Mouse (Mus musculus): ENCODE measurements at regions not wholly inside any gene's neighbourhood (a gene's known extent, or its start where the extent isn't known, plus 50 kb on each side); places are given as distances from the start of the nearest gene placed in this dataset.
A peak's percentile ranks its signal among the peaks of the same experiment; 100 is the strongest.

DNA sequence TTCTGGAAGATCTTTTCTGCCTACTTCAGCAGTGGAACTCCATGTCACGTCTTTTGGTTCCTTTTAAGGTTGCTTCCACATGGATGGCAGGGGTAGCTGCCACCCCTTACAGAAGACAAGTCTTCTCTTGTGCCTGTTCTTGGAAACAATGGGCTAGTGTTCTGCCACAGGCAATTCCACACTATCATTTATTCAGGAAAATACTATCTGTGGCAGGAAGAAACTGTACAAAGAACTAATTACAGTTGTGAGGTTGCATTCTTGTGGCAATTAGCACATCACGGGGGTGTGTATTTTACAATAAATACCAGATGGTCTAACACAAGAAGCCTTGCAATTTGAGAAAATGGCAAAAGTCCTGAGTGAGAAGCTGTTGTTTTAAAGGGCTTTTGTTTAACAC, 489.8 kb downstream of the Ccdc50 start:
- Histone ChIP-seq H3K36me3 (ENCODE audit: insufficient read depth) (no peaks in the 10 kb centered on the region), H3K4me1 (ENCODE audit: insufficient read depth) (no peaks in the 10 kb centered on the region), H3K9me3 (ENCODE audit: low read depth, low read length) (no peaks in the 10 kb centered on the region), H3K4me3 (ENCODE audit: low read depth, low read length) (no peak overlapping the region), H3K27me3 (ENCODE audit: insufficient read depth, low read length) (no peaks in the 10 kb centered on the region), H3K27ac (ENCODE audit: low read depth) (no peak overlapping the region), H3K9ac (no peak overlapping the region), H3K4me2 (no peak overlapping the region)
- TF ChIP-seq CTCF (IDR thresholded peaks at IDR 0.05; ENCODE audit: low read depth), result no peak
- DNase-seq, result no peak
- ATAC-seq (ENCODE audit: insufficient read depth), result no peak
- WGBS, result 65% methylated on average over 2 of the region's 2 CpGs

DNA sequence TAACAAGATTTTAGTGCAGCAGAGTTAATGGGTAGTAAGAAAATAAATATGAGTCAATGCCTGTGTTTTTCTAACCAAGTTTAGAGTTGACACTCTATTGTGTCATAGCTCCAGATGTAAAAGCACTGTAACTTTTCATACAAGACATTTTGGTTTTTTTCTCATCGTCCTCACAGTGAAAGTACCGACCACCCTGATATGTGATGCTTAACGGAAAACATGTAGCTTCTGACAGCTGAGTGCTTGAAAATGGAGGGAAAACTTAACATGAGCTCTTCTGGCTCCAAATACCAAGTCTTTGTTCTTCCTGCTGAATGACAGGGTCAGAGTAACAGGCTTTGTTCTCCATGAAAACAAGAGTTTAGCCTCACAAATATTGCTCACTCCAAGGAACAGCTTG, 490.3 kb downstream of the Ccdc50 start:
- no peak for ATAC-seq (ENCODE audit: insufficient read depth)
- peak; percentile 5 for DNase-seq
- Histone ChIP-seq H3K27me3 (ENCODE audit: insufficient read depth, low read length) (no peaks in the 10 kb centered on the region), H3K4me3 (ENCODE audit: low read depth, low read length) (no peak overlapping the region), H3K9me3 (ENCODE audit: low read depth, low read length) (no peaks in the 10 kb centered on the region), H3K27ac (ENCODE audit: low read depth) (no peak overlapping the region), H3K9ac (no peak overlapping the region), H3K36me3 (ENCODE audit: insufficient read depth) (no peaks in the 10 kb centered on the region), H3K4me2 (no peak overlapping the region), H3K4me1 (ENCODE audit: insufficient read depth) (no peaks in the 10 kb centered on the region)
- no peak for TF ChIP-seq CTCF (IDR thresholded peaks at IDR 0.05; ENCODE audit: low read depth)
- 40% methylated on average over 3 of the region's 3 CpGs for WGBS

DNA sequence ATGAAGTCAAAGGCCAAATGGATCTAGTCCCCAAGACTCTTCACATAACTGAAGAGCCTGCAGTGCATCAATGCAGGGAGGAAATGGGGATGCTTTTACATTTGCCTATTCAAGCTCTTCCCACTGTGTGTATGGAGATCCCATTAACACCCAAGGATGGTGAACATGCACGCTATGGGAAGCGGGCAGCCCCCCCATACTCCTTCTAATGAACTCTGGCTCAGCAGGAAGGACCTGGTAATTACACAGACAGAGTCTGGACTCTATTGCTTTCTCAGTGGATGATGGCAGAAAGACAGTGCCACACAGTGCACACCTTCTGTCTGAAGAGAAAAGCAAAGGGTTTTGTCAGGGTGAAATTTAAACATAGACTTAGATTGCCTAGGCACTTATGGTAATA, 495.7 kb downstream of the Ccdc50 start:
- DNase-seq (no peak), ATAC-seq (ENCODE audit: insufficient read depth) (no peak)
- Histone ChIP-seq H3K27ac (ENCODE audit: low read depth) (no peak overlapping the region), H3K4me1 (ENCODE audit: insufficient read depth) (no peaks in the 10 kb centered on the region), H3K9ac (no peak overlapping the region), H3K36me3 (ENCODE audit: insufficient read depth) (no peaks in the 10 kb centered on the region), H3K4me2 (no peak overlapping the region), H3K27me3 (ENCODE audit: insufficient read depth, low read length) (no peaks in the 10 kb centered on the region), H3K4me3 (ENCODE audit: low read depth, low read length) (no peak overlapping the region), H3K9me3 (ENCODE audit: low read depth, low read length) (no peaks in the 10 kb centered on the region)
- 59% methylated on average over 2 of the region's 2 CpGs for WGBS
- TF ChIP-seq CTCF (IDR thresholded peaks at IDR 0.05; ENCODE audit: low read depth), result no peak

DNA sequence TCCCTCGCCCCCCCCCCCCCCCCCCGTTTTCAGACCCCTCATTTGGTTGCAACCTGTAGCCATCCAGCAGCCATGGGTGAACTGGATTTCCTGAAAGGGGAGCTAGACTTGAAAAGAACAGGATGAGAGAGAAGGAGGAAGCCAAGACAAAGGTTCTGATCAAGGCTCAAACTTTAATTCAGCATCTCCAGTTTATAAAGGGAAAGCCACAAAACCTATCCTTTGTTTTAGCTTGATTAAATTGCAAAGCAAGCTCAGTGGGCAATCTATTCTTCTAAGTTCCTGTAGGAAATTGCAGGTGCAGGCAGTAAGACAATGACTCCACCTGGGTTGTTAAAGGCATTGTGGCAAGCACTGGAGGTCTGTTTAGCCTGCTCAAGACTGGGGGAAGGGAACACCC, 517.4 kb downstream of the Ccdc50 start:
- TF ChIP-seq CTCF (IDR thresholded peaks at IDR 0.05; ENCODE audit: low read depth), result no peak
- Histone ChIP-seq H3K4me3 (ENCODE audit: low read depth, low read length) (no peak overlapping the region), H3K27me3 (ENCODE audit: insufficient read depth, low read length) (no peaks in the 10 kb centered on the region), H3K9me3 (ENCODE audit: low read depth, low read length) (no peaks in the 10 kb centered on the region), H3K4me2 (no peak overlapping the region), H3K4me1 (ENCODE audit: insufficient read depth) (no peaks in the 10 kb centered on the region), H3K9ac (no peak overlapping the region), H3K27ac (ENCODE audit: low read depth) (no peak overlapping the region), H3K36me3 (ENCODE audit: insufficient read depth) (no peaks in the 10 kb centered on the region)
- WGBS, result 5% methylated on average over 2 of the region's 2 CpGs
- no peak for DNase-seq
- no peak for ATAC-seq (ENCODE audit: insufficient read depth)

DNA sequence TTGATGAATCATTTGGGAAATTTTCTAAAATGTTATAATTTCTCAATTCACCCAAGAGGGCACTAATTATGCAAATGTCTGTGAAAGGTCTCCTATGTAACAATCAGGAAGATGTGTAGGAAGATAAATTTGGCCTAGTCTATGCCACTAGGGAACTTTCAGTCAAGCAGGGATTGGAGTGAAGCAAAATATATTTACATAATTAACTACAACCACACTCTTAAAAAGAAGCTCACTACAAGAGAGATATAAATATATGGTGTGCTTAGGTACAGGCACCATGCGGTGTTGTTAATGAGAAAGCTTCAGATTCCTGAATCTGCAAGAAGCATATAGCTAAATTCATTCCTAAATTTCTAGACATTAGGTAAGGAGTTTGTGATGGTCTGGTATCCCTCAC, 526.8 kb downstream of the Ccdc50 start:
- Histone ChIP-seq H3K9me3 (ENCODE audit: low read depth, low read length) (no peaks in the 10 kb centered on the region), H3K4me2 (no peak overlapping the region), H3K9ac (no peak overlapping the region), H3K4me3 (ENCODE audit: low read depth, low read length) (no peak overlapping the region), H3K27ac (ENCODE audit: low read depth) (no peak overlapping the region), H3K4me1 (ENCODE audit: insufficient read depth) (no peaks in the 10 kb centered on the region), H3K36me3 (ENCODE audit: insufficient read depth) (no peaks in the 10 kb centered on the region), H3K27me3 (ENCODE audit: insufficient read depth, low read length) (no peaks in the 10 kb centered on the region)
- no peak for TF ChIP-seq CTCF (IDR thresholded peaks at IDR 0.05; ENCODE audit: low read depth)
- ATAC-seq (ENCODE audit: insufficient read depth) (no peak), DNase-seq (no peak)
- WGBS, result 89% methylated on average over 1 of the region's 1 CpGs

DNA sequence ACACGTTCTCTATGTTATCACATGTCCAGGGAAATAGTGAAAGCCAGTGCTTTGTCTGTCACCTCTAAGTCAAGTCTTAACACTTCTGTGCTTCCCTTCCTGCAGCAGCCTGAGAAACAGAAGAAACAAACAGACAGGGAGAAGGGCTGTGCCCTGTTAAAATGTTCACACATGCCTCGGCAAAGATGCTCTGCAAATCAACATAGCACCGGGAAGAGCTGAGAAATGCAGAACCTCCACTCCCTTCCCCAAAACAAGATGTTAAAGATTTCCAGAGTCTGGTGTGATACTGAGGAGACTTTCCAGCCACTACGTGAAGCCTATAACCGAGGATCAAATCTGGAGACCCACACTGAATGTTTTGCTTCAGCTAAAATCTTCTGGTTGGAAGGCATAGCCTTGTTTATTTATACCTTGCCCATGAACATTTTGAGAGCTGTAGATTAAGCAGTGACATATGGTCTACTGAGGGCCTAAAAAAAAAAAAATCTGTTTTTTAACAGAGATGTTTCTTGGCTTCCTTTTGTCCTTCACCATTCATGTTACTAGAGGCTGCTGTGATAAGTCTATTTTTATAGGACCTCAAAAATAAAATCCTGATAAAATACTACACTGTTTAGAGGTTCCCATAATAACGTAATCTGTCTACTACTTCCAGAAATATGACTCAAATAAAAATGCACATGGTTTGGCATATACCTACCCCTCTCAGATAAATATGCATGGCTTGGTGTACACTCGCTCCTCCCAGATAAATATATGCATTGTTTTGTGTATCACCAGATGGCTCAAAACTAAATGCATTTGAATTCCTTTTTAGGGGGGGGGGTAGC, 537.1 kb downstream of the Ccdc50 start:
- DNase-seq (no peak), ATAC-seq (ENCODE audit: insufficient read depth) (no peak)
- Histone ChIP-seq H3K4me2 (no peak overlapping the region), H3K9me3 (ENCODE audit: low read depth, low read length) (no peaks in the 10 kb centered on the region), H3K4me3 (ENCODE audit: low read depth, low read length) (no peak overlapping the region), H3K9ac (no peak overlapping the region), H3K27ac (ENCODE audit: low read depth) (no peak overlapping the region), H3K4me1 (ENCODE audit: insufficient read depth) (no peaks in the 10 kb centered on the region), H3K27me3 (ENCODE audit: insufficient read depth, low read length) (no peaks in the 10 kb centered on the region), H3K36me3 (ENCODE audit: insufficient read depth) (no peaks in the 10 kb centered on the region)
- WGBS, result 28% methylated on average over 7 of the region's 7 CpGs
- TF ChIP-seq CTCF (IDR thresholded peaks at IDR 0.05; ENCODE audit: low read depth), result no peak

DNA sequence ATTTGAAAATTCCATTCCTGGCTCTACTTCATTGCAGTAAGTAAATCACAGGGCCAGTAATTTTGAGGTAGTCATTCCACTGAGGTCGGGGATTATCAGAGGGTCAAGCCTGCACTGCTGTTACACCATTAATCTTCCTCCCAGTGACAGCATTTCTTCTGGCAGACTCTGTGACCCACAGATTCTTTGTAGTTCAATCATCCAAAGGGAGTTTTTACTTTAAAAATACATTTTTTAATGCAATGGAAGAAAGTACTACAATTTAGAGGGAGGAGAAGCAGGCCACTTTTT, 537.6 kb downstream of the Ccdc50 start:
- ATAC-seq (ENCODE audit: insufficient read depth), result no peak
- H3K27ac ChIP-seq (ENCODE audit: low read depth), result no peak overlapping the region
- H3K9ac ChIP-seq, result no peak overlapping the region
- 9% methylated on average over 1 of the region's 1 CpGs for WGBS
- H3K27me3 ChIP-seq (ENCODE audit: insufficient read depth, low read length), result no peaks in the 10 kb centered on the region
- no peak overlapping the region for H3K4me3 ChIP-seq (ENCODE audit: low read depth, low read length)
- H3K36me3 ChIP-seq (ENCODE audit: insufficient read depth), result no peaks in the 10 kb centered on the region
- no peaks in the 10 kb centered on the region for H3K9me3 ChIP-seq (ENCODE audit: low read depth, low read length)
- no peak for TF ChIP-seq CTCF (IDR thresholded peaks at IDR 0.05; ENCODE audit: low read depth)
- DNase-seq, result no peak
- no peaks in the 10 kb centered on the region for H3K4me1 ChIP-seq (ENCODE audit: insufficient read depth)
- no peak overlapping the region for H3K4me2 ChIP-seq

All from lung, embryonic 14.5 days (tissue).